Mouse (Mus musculus): ENCODE measurements around the gene Tdg.

- no peak for TF ChIP-seq CTCF (IDR thresholded peaks at IDR 0.05; ENCODE audit: borderline replicate concordance, insufficient read depth, low read depth, low read length)
- no peak for TF ChIP-seq POLR2A (IDR thresholded peaks at IDR 0.05; ENCODE audit: borderline replicate concordance, insufficient read depth, low read length)
Observed at GRCm38 (mm10) chr10:82629111-82629585, 480 bp upstream of the Tdg start.

Data from cerebellum, adult 2 months (tissue).